Mouse (Mus musculus) midbrain, embryonic 15.5 days (tissue): ENCODE measurements around the gene Ccdc181. TPM values are rescaled to one million over a fixed set of nuclear protein-coding genes. Genes with fewer than 3 reads are reported as not detected.

ENCODE experiments used
- ATAC-seq: fragments of 200-750 bp; cut with Nextera tagmentation; replicated peaks from 2 replicates; pipeline ENCODE4 v1.8.0; 2017; ENCODE audit warnings: moderate TSS enrichment
- H3K27ac ChIP-seq: fragments of 300-500 bp; sonication (generic); 2 replicates; pipeline ENCODE4 v1.5.1; 2015; ENCODE audit warnings: mild to moderate bottlenecking, inconsistent platforms
- H3K27me3 ChIP-seq: fragments of 300-500 bp; sonication (generic); replicated peaks from 2 replicates; pipeline ENCODE4 v1.6.1; 2015; ENCODE audit warnings: inconsistent platforms
- H3K36me3 ChIP-seq: fragments of 300-500 bp; sonication (generic); replicated peaks from 2 replicates; pipeline ENCODE4 v1.6.1; 2015; ENCODE audit warnings: inconsistent platforms
- H3K4me1 ChIP-seq: fragments of 300-500 bp; sonication (generic); 2 replicates; pipeline ENCODE4 v1.6.1; 2015; ENCODE audit warnings: inconsistent platforms
- H3K4me2 ChIP-seq: fragments of 300-500 bp; sonication (generic); 2 replicates; pipeline ENCODE4 v1.6.1; 2015; ENCODE audit warnings: inconsistent platforms, mild to moderate bottlenecking, moderate library complexity
- H3K4me3 ChIP-seq: fragments of 300-500 bp; sonication (generic); 2 replicates; pipeline ENCODE4 v1.5.1; 2015; ENCODE audit warnings: mild to moderate bottlenecking, inconsistent platforms
- H3K9ac ChIP-seq: fragments of 300-500 bp; sonication (generic); 2 replicates; pipeline ENCODE4 v1.6.1; 2015; ENCODE audit warnings: mild to moderate bottlenecking, inconsistent platforms
- H3K9me3 ChIP-seq: fragments of 300-500 bp; sonication (generic); 2 replicates; pipeline ENCODE4 v1.6.1; 2016; ENCODE audit warnings: inconsistent platforms
- WGBS: fragments of 180-500 bp; shearing (Covaris S2); methylation state at CpG from one replicate; pipeline ENCODE4 v1.1.7; 2015; ENCODE audit warnings: mixed read lengths; 5-methylcytosine and 5-hydroxymethylcytosine counted together
- polyA plus RNA-seq: library from polyadenylated mRNA; unstranded; fragments of >200 nt; fragmentation: Nextera tagmentation; extraction: Ambion mirVana; gene quantifications from 2 replicates; pipeline ENCODE4 v1.2.1, GENCODE M21; 2015

Gene Ccdc181
- polyA plus RNA-seq, 1 experiment from 2014 or later = 25.7 TPM

DNA sequence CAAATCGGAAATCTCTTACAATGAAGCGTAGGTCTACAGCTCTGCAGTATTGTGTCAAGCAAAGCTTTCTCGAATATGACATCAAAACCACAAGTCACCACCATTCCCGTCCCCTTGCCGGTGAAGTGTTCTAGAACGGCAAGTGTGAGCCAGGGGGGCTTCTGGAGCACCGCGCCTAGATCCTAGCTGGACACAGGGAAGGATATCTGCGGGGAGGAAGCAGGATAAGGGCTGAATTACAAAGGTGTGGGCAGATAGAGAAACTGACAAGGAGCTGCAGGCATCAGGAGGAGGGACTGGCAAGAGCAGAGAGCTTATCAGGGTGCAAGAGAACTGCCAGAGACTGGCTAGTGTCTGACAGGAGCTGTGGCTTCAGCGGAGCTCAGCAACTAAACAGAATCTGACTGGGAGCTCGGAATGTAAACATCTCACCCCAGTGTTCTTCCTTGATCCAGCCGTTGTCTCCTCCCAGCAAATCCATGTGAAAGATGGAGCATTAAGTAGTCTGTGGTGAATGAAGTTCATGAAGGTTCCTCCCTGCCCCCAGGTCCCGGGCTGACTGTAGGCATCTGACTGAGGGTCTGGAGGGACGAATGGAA, 44.3 kb downstream of the Ccdc181 start:
- H3K9ac ChIP-seq = no peak overlapping the region
- peaks cover 10% of the 10 kb centered on the region for H3K4me1 ChIP-seq
- no peaks in the 10 kb centered on the region for H3K9me3 ChIP-seq
- ATAC-seq = no peak
- no peak overlapping the region for H3K4me2 ChIP-seq
- H3K4me3 ChIP-seq = no peak overlapping the region
- 76% methylated on average over 14 of the region's 14 CpGs for WGBS
- no peaks in the 10 kb centered on the region for H3K27me3 ChIP-seq
- H3K36me3 ChIP-seq = no peaks in the 10 kb centered on the region
- no peak overlapping the region for H3K27ac ChIP-seq

DNA sequence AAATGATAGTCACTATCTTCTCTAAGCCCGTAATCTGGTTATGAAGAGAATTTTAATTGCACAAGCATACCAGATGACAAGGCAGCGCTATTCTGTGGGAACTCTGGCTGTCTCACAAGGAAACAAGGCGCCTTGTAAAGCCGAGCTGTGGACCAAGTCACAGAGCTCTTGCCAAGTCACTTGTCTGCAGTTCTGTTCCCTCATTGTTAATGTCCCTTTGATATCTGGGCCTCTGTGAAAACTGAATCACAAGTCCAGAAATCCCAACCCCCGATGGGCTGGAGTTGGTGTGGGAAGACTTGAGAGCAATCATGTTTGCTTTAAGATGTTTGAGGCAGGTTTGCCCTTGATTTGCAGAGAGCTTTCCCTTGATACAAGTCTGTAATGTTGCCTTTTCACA, 45.3 kb downstream of the Ccdc181 start:
- no peaks in the 10 kb centered on the region for H3K36me3 ChIP-seq
- H3K4me3 ChIP-seq = no peak overlapping the region
- no peak overlapping the region for H3K9ac ChIP-seq
- ATAC-seq = no peak; the same call in 1 of the 2 replicates
- WGBS = 48% methylated on average over 5 of the region's 5 CpGs
- peak overlapping the region; percentile 29; the same call in 1 of the 2 replicates for H3K27ac ChIP-seq
- H3K9me3 ChIP-seq = no peaks in the 10 kb centered on the region
- no peaks in the 10 kb centered on the region for H3K27me3 ChIP-seq
- H3K4me1 ChIP-seq = peaks cover 10% of the 10 kb centered on the region
- H3K4me2 ChIP-seq = no peak overlapping the region

DNA sequence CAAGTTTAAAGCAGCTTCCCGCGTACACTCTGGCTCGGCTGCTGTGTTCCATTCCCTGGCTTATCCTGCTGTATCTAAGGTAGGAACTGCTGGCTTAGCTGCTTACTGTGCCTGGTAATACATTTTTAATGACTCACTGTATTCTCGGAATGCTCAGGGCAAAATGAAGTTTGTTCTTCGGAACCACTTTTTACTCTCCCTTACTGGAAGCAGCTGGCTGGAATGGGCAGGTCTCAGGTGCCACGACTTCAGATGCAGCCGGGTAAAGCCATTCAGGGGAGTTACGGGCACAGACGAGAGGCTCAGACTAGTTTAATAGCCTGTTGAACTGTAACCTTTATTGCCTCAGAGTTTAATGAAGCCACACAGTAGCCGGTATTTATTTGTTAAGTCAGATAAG, 46.0 kb downstream of the Ccdc181 start:
- no peak for ATAC-seq
- H3K4me1 ChIP-seq = peaks cover 10% of the 10 kb centered on the region
- peak overlapping the region; percentile 29; the same call in 1 of the 2 replicates for H3K27ac ChIP-seq

DNA sequence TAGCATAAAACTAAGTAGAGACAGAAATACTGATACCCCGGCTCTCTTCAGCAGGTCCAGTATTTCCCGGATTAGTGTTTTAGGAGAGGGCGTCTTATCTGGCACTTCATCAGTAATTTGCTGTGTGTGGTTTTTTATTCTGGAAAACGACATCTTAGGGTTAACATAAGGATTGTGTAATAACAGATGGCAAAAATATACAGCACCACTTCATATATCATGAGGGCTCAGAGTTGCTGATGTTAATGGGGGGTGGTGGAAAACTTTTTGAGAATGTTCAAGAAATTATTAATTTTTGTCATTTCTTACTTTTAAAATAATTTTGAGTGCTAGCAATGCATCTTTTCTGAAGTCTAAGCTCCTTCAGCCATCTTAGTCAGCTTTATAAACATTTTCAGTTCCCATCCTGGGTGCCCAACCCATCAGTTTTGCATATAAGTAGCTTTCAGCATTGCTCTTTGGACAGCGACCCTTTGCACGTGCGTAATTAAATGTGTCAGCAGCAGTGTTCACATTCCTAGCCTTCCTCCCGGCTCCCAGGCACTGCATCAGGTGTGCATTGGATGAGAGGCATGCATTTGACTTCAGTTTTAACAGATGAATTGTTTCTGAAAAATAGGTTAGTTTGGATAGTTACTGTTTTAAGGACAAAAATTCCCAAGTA, 47.7 kb downstream of the Ccdc181 start:
- ATAC-seq = no peak
- no peaks in the 10 kb centered on the region for H3K27me3 ChIP-seq
- no peak overlapping the region for H3K9ac ChIP-seq
- no peak overlapping the region for H3K4me2 ChIP-seq
- H3K27ac ChIP-seq = no peak overlapping the region
- peaks cover 8% of the 10 kb centered on the region; the same call in 1 of the 2 replicates for H3K4me1 ChIP-seq
- H3K9me3 ChIP-seq = no peaks in the 10 kb centered on the region
- H3K36me3 ChIP-seq = no peaks in the 10 kb centered on the region
- WGBS = 89% methylated on average over 8 of the region's 8 CpGs
- no peak overlapping the region for H3K4me3 ChIP-seq

More for the DNA sequence above, 46.0 kb downstream of the Ccdc181 start:
- H3K9me3 ChIP-seq = no peaks in the 10 kb centered on the region
- no peaks in the 10 kb centered on the region for H3K27me3 ChIP-seq
- no peak overlapping the region for H3K4me3 ChIP-seq
- no peaks in the 10 kb centered on the region for H3K36me3 ChIP-seq
- no peak overlapping the region for H3K4me2 ChIP-seq
- WGBS = 68% methylated on average over 10 of the region's 10 CpGs
- H3K9ac ChIP-seq = no peak overlapping the region

DNA sequence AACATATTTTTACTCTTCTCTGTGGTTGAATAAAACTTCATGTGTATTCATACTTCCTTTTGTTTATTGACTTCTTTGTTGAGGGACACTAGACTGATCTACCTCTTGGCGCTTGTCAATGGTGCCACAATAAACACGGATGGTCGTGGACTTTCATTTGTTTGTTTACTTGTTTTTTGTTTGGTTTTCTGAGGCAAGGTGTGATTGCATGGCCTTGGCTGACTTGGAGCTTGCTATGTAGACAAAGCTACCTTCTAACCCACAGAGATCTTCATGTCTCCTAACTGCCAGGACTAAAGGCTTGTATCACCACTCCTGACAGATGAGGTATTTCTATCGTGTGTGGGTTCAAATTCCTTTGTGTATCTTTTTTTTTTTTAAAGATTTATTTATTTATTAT, 48.8 kb downstream of the Ccdc181 start:
- H3K4me1 ChIP-seq = peaks cover 8% of the 10 kb centered on the region; the same call in 1 of the 2 replicates
- no peak overlapping the region for H3K4me3 ChIP-seq
- no peak for ATAC-seq
- 88% methylated on average over 4 of the region's 4 CpGs for WGBS
- H3K9me3 ChIP-seq = no peaks in the 10 kb centered on the region
- H3K27me3 ChIP-seq = no peaks in the 10 kb centered on the region
- no peak overlapping the region for H3K9ac ChIP-seq
- no peaks in the 10 kb centered on the region for H3K36me3 ChIP-seq
- H3K27ac ChIP-seq = no peak overlapping the region
- H3K4me2 ChIP-seq = no peak overlapping the region

DNA sequence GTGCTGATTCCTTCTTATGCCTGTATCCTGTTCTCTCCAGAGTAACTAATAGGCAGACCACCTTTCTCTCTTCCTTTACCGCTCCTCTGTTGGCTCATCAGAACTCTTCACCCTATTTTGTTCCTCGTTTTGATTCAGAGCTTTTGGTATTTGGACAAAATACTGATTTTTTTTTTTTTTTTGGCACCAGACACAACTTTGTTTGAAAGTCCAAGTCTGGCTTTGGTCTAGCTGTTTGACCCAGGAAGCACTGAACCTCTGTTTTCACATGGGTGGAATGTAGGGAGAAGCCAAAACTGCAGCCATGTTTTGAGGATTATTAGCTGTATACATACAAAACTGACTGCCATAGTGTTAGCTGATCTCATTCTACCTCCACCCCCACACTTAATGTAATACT, 49.5 kb downstream of the Ccdc181 start:
- Histone ChIP-seq H3K4me3 (no peak overlapping the region), H3K36me3 (no peaks in the 10 kb centered on the region), H3K9ac (no peak overlapping the region), H3K4me1 (peaks cover 8% of the 10 kb centered on the region; the same call in 1 of the 2 replicates), H3K27me3 (no peaks in the 10 kb centered on the region), H3K9me3 (no peaks in the 10 kb centered on the region), H3K27ac (no peak overlapping the region), H3K4me2 (no peak overlapping the region)
- ATAC-seq = no peak
- 86% methylated on average over 2 of the region's 2 CpGs for WGBS

DNA sequence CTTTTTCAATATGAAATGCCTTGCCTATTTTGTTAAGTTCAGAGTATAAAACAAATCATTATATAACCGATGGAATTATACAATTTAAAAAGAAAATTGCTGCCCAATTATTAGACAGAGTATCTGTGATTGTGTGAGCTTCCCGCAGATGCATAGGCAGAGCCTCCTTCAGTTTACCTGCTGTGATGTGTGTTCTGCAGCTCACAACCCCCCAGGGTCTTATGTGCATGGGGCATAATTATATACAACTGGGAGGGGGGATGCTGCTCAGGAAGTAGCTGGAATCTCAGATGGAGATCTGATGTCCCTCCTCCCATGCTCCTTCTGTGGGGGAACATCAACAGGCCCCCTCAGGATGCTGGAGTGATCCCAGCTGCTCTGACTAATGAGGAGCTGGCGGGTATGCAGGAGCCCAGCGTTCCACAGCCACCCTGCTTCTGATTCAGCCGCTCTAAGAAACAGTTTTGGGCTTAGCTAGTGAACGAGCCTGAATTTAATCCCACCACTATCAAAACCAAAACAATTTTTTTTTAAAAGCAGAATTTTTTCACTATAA, 51.3 kb downstream of the Ccdc181 start:
- Histone ChIP-seq H3K9me3 (no peaks in the 10 kb centered on the region), H3K4me3 (no peak overlapping the region), H3K4me2 (no peak overlapping the region), H3K27me3 (no peaks in the 10 kb centered on the region), H3K27ac (no peak overlapping the region), H3K4me1 (peaks cover 4% of the 10 kb centered on the region; the same call in 1 of the 2 replicates), H3K9ac (no peak overlapping the region), H3K36me3 (0 out of 2 replicates have a peak, but pooled peaks cover 7% of the 10 kb centered on the region)
- 34% methylated on average over 6 of the region's 6 CpGs for WGBS
- ATAC-seq = peak; percentile 80

DNA sequence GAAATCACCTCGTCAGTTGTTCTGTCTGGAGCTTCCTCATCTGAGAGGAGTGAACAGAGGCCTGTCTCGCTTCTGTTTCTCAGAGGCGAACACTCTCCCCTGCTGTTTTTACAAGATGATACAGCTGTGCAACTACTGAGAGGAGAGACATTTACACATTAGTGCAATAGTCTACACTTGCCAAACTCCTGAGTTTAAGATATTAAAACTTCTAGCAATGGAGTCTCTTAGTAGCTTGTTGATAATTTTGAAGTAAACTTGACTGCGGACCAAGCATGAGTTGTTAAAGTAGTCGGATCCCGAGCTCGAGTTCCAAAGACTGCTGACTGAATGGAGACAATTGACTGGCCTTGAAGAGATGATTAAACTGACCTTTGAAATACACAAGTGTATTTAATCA, 52.4 kb downstream of the Ccdc181 start:
- no peaks in the 10 kb centered on the region for H3K9me3 ChIP-seq
- H3K9ac ChIP-seq = no peak overlapping the region
- H3K4me2 ChIP-seq = no peak overlapping the region
- no peak overlapping the region for H3K4me3 ChIP-seq
- no peak for ATAC-seq
- H3K27me3 ChIP-seq = no peaks in the 10 kb centered on the region
- 70% methylated on average over 7 of the region's 7 CpGs for WGBS
- H3K36me3 ChIP-seq = 0 out of 2 replicates have a peak, but pooled peaks cover 10% of the 10 kb centered on the region
- H3K27ac ChIP-seq = no peak overlapping the region
- H3K4me1 ChIP-seq = peaks cover 4% of the 10 kb centered on the region; the same call in 1 of the 2 replicates

DNA sequence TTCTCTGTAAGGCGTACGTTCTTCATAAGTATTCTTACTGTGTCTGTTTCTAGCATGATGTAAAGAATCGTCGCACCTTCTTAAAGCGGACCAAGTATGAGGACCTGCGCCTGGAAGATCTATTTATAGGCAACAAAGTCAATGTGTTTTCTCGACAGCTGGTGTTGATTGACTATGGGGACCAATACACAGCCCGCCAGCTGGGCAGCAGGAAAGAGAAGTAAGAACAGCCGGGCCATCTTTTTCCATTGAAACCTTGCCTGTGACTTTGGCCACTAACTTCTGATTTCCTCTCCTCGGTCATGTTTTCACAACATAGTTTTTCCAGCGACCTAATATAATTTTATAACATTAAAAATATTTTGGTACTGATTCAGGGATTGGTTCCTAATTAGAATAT, 57.2 kb downstream of the Ccdc181 start:
- ATAC-seq = no peak
- no peaks in the 10 kb centered on the region for H3K27me3 ChIP-seq
- 88% methylated on average over 11 of the region's 11 CpGs for WGBS

DNA sequence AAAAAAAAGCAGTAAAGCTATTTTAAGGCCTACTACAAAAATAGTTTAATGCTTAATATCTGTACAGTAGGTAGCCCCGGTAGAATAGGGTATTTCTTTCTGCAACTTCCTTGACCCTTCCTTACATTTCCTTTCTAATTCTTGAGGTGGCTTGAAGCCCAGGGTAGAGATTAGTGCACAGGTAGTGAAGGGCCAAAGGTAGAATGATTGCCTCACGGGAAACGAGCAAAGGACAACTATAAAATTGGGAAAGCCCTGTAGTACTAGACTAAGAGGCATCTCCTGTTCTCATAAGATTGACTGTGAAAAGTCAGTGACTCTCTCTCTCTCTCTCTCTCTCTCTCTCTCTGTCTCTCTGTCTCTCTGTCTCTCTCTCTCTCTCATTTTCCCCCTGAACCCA, 60.0 kb downstream of the Ccdc181 start:
- Histone ChIP-seq H3K36me3 (peaks cover 21% of the 10 kb centered on the region; the same call in 1 of the 2 replicates), H3K4me3 (no peak overlapping the region), H3K27ac (no peak overlapping the region), H3K9ac (no peak overlapping the region), H3K4me1 (no peaks in the 10 kb centered on the region), H3K27me3 (no peaks in the 10 kb centered on the region), H3K9me3 (no peaks in the 10 kb centered on the region), H3K4me2 (no peak overlapping the region)
- ATAC-seq = no peak
- 97% methylated on average over 3 of the region's 3 CpGs for WGBS

More for the DNA sequence above, 57.2 kb downstream of the Ccdc181 start:
- no peak overlapping the region for H3K27ac ChIP-seq
- no peak overlapping the region for H3K4me3 ChIP-seq
- no peaks in the 10 kb centered on the region for H3K9me3 ChIP-seq
- H3K4me2 ChIP-seq = no peak overlapping the region
- H3K36me3 ChIP-seq = peaks cover 22% of the 10 kb centered on the region; the same call in 1 of the 2 replicates
- H3K9ac ChIP-seq = no peak overlapping the region
- H3K4me1 ChIP-seq = no peaks in the 10 kb centered on the region

DNA sequence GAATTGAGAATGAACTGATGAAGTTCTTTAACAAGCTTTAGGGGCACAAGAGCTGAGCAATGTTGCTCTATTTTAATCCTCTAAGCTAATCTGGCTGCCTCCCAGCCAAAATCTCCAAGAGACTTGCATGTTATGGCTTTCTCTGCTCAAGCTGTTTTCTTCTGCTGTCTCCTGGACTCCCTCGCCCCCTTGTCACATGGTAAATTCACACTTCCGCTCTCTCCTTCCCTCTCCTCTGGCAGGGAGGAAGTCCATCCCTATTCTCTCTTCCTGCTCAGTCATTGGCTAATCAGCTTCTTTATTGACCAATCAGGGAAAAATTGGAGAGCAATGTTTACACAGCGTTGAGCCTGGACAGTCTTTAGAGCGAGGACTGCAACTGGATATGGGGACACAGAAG, 60.5 kb downstream of the Ccdc181 start:
- H3K4me2 ChIP-seq = no peak overlapping the region
- no peak for ATAC-seq
- H3K36me3 ChIP-seq = peaks cover 16% of the 10 kb centered on the region; the same call in 1 of the 2 replicates
- no peaks in the 10 kb centered on the region for H3K27me3 ChIP-seq
- no peak overlapping the region for H3K9ac ChIP-seq
- H3K9me3 ChIP-seq = no peaks in the 10 kb centered on the region
- H3K4me1 ChIP-seq = no peaks in the 10 kb centered on the region
- no peak overlapping the region for H3K4me3 ChIP-seq
- 87% methylated on average over 4 of the region's 4 CpGs for WGBS
- H3K27ac ChIP-seq = no peak overlapping the region
